Mouse (Mus musculus) G1E (cell line): Measurements from ENCODE around the gene Syt5. TPM values are rescaled to one million over a fixed set of nuclear protein-coding genes. Genes with fewer than 3 reads are reported as not detected.

ENCODE experiments used
- ATAC-seq: 2 replicates; pipeline ENCODE4 v1.8.0; 2016; ENCODE audit warnings: mild to moderate bottlenecking; ENCODE audit not compliant: insufficient number of reproducible peaks, poor library complexity, low FRiP score, severe bottlenecking; ENCODE audit errors: extremely low read depth
- DNase-seq: peaks from one replicate; pipeline ENCODE4 v3.0.0; 2012; ENCODE audit warnings: low spot score
- H3K27me3 ChIP-seq: 2 replicates; pipeline ENCODE4 v1.6.1; 2012; ENCODE audit warnings: mild to moderate bottlenecking, low read length, inconsistent platforms; ENCODE audit not compliant: insufficient read depth
- H3K36me3 ChIP-seq: replicated peaks from 2 replicates; pipeline ENCODE3; 2012; ENCODE audit warnings: mild to moderate bottlenecking, inconsistent platforms
- H3K4me1 ChIP-seq: 2 replicates; pipeline ENCODE4 v1.6.1; 2012; ENCODE audit warnings: low read depth, low read length, inconsistent platforms, mixed read lengths; ENCODE audit not compliant: insufficient read depth
- H3K4me3 ChIP-seq: 2 replicates; pipeline ENCODE4 v1.5.1; 2012; ENCODE audit warnings: low read depth, mild to moderate bottlenecking, inconsistent platforms, low read length, moderate library complexity, mixed read lengths
- H3K9me3 ChIP-seq: replicated peaks from 2 replicates; pipeline ENCODE4 v1.6.1; 2012; ENCODE audit warnings: inconsistent platforms
- CTCF ChIP-seq: IDR thresholded peaks from 2 replicates; pipeline ENCODE4 v1.5.1; 2012; ENCODE audit warnings: low read depth, low read length, inconsistent platforms, mixed read lengths
- GATA1 ChIP-seq: IDR thresholded peaks from 2 replicates; pipeline ENCODE4 v1.6.1; 2012; ENCODE audit warnings: borderline replicate concordance, low read length, inconsistent platforms, mixed read lengths
- GATA2 ChIP-seq: IDR thresholded peaks from 2 replicates; pipeline ENCODE4 v1.6.1; 2012; ENCODE audit warnings: low read depth, low read length, inconsistent platforms, borderline replicate concordance
- POLR2AphosphoS5 ChIP-seq: IDR thresholded peaks from 2 replicates; pipeline ENCODE4 v1.6.1; 2012; ENCODE audit warnings: low read depth, low read length, inconsistent platforms; ENCODE audit not compliant: insufficient replicate concordance
- TAL1 ChIP-seq: conservative IDR thresholded peaks from 2 replicates; pipeline ENCODE4 v1.6.1; 2012; ENCODE audit warnings: low read depth, low read length, inconsistent platforms, mixed read lengths
- polyA plus RNA-seq: library from polyadenylated mRNA; stranded (reverse); fragments of >175 nt; gene quantifications from 2 replicates; pipeline ENCODE4 v1.2.3, GENCODE M21; 2012
- total RNA-seq, 2 experiments: library from RNA; stranded (forward) in 1 of 2; stranded (reverse) in 1 of 2; fragments of 200-1000 nt in 1 of 2; fragments of >200 nt in 1 of 2; fragmentation: Nextera tagmentation in 1 of 2; gene quantifications; 2 replicates each; pipeline ENCODE4 v1.2.3; 2014 to 2017

Gene Syt5
- total and polyA plus RNA-seq, 3 experiments = not detected

GRCm38 (mm10) chr7:4500892-4501471, 46.4 kb downstream of the Syt5 start:
- Histone ChIP-seq H3K36me3 (peaks cover 42% of the 10 kb centered on the region), H3K27me3 (no peaks in the 10 kb centered on the region), H3K4me3 (peak overlapping the region; percentile 100), H3K4me1 (peaks cover 76% of the 10 kb centered on the region), H3K9me3 (no peaks in the 10 kb centered on the region)
- ATAC-seq = no peak
- TF ChIP-seq GATA2 (no peak), TAL1 (no peak), CTCF (no peak), POLR2AphosphoS5 (no peak), GATA1 (no peak)
- no peak for DNase-seq

DNA sequence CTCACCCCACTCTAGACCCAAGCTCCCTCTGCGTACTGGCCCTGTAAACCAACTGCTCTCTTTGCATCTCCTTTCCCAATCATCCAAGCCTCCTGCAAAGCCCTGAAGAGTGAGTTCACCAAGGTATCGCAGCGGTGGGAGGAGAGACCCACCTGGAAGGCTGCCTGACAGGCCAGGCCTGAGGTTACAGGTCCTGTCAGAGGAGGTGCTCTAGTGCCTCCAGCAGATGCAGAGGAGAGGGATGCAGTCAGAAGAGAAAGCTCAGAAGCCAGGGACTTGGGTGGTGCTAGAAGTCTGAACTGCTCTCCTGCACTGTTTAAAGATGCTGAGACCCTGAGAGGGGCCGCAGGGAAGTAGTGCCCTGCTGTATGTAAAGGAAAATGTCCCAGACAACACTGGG, 48.3 kb downstream of the Syt5 start:
- Histone ChIP-seq H3K9me3 (no peaks in the 10 kb centered on the region), H3K27me3 (no peaks in the 10 kb centered on the region), H3K4me3 (peak overlapping the region; percentile 48; the same call in 1 of the 2 replicates), H3K4me1 (peaks cover 66% of the 10 kb centered on the region), H3K36me3 (peaks cover 62% of the 10 kb centered on the region)
- DNase-seq (no peak), ATAC-seq (no peak)
- TF ChIP-seq GATA2 (no peak), GATA1 (no peak), CTCF (no peak), TAL1 (no peak), POLR2AphosphoS5 (no peak)

GRCm38 (mm10) chr7:4498251-4498650, 49.1 kb downstream of the Syt5 start:
- DNase-seq = no peak
- Histone ChIP-seq H3K9me3 (no peaks in the 10 kb centered on the region), H3K27me3 (no peaks in the 10 kb centered on the region), H3K4me3 (peak overlapping the region; percentile 31; the same call in 1 of the 2 replicates), H3K4me1 (peaks cover 65% of the 10 kb centered on the region), H3K36me3 (peaks cover 70% of the 10 kb centered on the region)
- TF ChIP-seq POLR2AphosphoS5 = no peak
- TF ChIP-seq TAL1 = no peak
- TF ChIP-seq CTCF = no peak
- TF ChIP-seq GATA2 = no peak
- no peak for TF ChIP-seq GATA1
- ATAC-seq = no peak

DNA sequence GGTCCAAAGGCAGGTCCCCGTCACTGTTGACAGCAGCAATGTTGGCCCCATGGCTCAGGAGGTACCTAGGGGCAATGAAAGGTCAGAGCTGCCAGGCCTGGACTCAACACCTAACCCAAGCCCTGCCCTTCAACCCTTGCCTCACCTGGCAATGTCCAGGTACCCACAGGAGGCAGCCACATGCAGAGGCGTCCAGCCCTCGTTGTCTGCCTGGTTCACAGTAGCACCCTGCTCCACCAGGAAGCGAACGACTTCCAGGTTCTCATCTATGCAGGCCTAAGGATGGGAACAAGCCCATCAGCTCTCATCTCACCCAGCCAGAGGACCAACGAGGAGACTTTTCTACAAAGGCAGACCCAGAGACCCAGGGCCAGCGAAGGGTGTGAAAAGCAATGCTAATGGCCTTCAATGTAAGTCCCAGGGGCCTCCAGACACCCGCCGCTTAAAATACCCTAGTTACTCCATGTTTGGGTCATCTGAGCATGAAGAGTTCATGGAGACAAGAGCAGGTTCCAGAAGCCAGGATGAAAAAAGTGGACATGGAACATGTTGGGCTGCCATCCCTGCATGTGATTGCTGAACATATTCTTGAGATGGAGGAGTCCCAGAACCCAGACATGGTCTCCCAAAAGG, 50.0 kb downstream of the Syt5 start:
- no peak for DNase-seq
- TF ChIP-seq POLR2AphosphoS5 (no peak), GATA2 (no peak), TAL1 (no peak), GATA1 (no peak), CTCF (no peak)
- ATAC-seq = no peak
- no peak overlapping the region for H3K4me3 ChIP-seq
- peaks cover 78% of the 10 kb centered on the region for H3K36me3 ChIP-seq
- H3K4me1 ChIP-seq = peaks cover 67% of the 10 kb centered on the region
- no peaks in the 10 kb centered on the region for H3K27me3 ChIP-seq
- H3K9me3 ChIP-seq = no peaks in the 10 kb centered on the region

GRCm38 (mm10) chr7:4496468-4496867, 50.9 kb downstream of the Syt5 start:
- no peaks in the 10 kb centered on the region for H3K27me3 ChIP-seq
- DNase-seq (no peak), ATAC-seq (no peak)
- peaks cover 87% of the 10 kb centered on the region for H3K36me3 ChIP-seq
- TF ChIP-seq CTCF (no peak), GATA2 (no peak), GATA1 (no peak), TAL1 (no peak), POLR2AphosphoS5 (no peak)
- peaks cover 74% of the 10 kb centered on the region for H3K4me1 ChIP-seq
- no peaks in the 10 kb centered on the region for H3K9me3 ChIP-seq
- H3K4me3 ChIP-seq = no peak overlapping the region

GRCm38 (mm10) chr7:4493991-4494390, 53.4 kb downstream of the Syt5 start:
- Histone ChIP-seq H3K4me1 (peaks cover 69% of the 10 kb centered on the region), H3K36me3 (peaks cover 100% of the 10 kb centered on the region), H3K4me3 (no peak overlapping the region), H3K9me3 (no peaks in the 10 kb centered on the region), H3K27me3 (no peaks in the 10 kb centered on the region)
- ATAC-seq (no peak), DNase-seq (no peak)
- TF ChIP-seq TAL1 = no peak
- no peak for TF ChIP-seq GATA2
- TF ChIP-seq GATA1 = no peak
- TF ChIP-seq POLR2AphosphoS5 = no peak
- TF ChIP-seq CTCF = no peak
